Mouse (Mus musculus) hindbrain, embryonic 16.5 days (tissue): ENCODE results near the gene Tom1l2. TPM values are rescaled to one million over a fixed set of nuclear protein-coding genes. Genes with fewer than 3 reads are reported as not detected.

Experiments
- ATAC-seq: fragments of 200-750 bp; cut with Nextera tagmentation; 2 replicates; pipeline ENCODE4 v1.8.0; 2017; ENCODE audit warnings: moderate TSS enrichment, moderate library complexity
- H3K27ac ChIP-seq: fragments of 300-500 bp; sonication (generic); 2 replicates; pipeline ENCODE4 v1.5.1; 2014; ENCODE audit warnings: low read depth, mild to moderate bottlenecking, control low read depth, low read length, moderate library complexity
- H3K27me3 ChIP-seq: fragments of 300-500 bp; sonication (generic); replicated peaks from 2 replicates; pipeline ENCODE4 v1.6.1; 2014; ENCODE audit warnings: low read length; ENCODE audit not compliant: control insufficient read depth, insufficient read depth
- H3K36me3 ChIP-seq: fragments of 300-500 bp; sonication (generic); 2 replicates; pipeline ENCODE4 v1.6.1; 2014; ENCODE audit warnings: mild to moderate bottlenecking, low read length, moderate library complexity, mixed read lengths; ENCODE audit not compliant: control insufficient read depth, insufficient read depth
- H3K4me1 ChIP-seq: fragments of 300-500 bp; sonication (generic); 2 replicates; pipeline ENCODE4 v1.6.1; 2014; ENCODE audit warnings: low read depth, low read length; ENCODE audit not compliant: control insufficient read depth, insufficient read depth
- H3K4me2 ChIP-seq: fragments of 300-500 bp; sonication (generic); 2 replicates; pipeline ENCODE4 v1.6.1; 2014; ENCODE audit warnings: mild to moderate bottlenecking, low read length, control low read depth, moderate library complexity
- H3K4me3 ChIP-seq: fragments of 300-500 bp; sonication (generic); 2 replicates; pipeline ENCODE4 v1.5.1; 2014; ENCODE audit warnings: mild to moderate bottlenecking, low read length, control low read depth, moderate library complexity
- H3K9ac ChIP-seq: fragments of 300-500 bp; sonication (generic); 2 replicates; pipeline ENCODE4 v1.6.1; 2014; ENCODE audit warnings: low read depth, mild to moderate bottlenecking, control low read depth, low read length, moderate library complexity
- H3K9me3 ChIP-seq: fragments of 300-500 bp; sonication (generic); 2 replicates; pipeline ENCODE4 v1.6.1; 2014; ENCODE audit warnings: mild to moderate bottlenecking, low read length, moderate library complexity; ENCODE audit not compliant: control insufficient read depth
- WGBS: fragments of 180-500 bp; shearing (Covaris S2); extraction: QIAGEN DNeasy Blood & Tissue Kit; methylation state at CpG from one replicate; pipeline ENCODE4 v1.1.7; 2014; 5-methylcytosine and 5-hydroxymethylcytosine counted together
- polyA plus RNA-seq: library from polyadenylated mRNA; unstranded; fragments of >200 nt; fragmentation: Nextera tagmentation; extraction: Ambion mirVana; gene quantifications from 2 replicates; pipeline ENCODE4 v1.2.1, GENCODE M21; 2015

Tom1l2 gene
- 69.2 and 79.3 TPM in 2 replicates for polyA plus RNA-seq

DNA sequence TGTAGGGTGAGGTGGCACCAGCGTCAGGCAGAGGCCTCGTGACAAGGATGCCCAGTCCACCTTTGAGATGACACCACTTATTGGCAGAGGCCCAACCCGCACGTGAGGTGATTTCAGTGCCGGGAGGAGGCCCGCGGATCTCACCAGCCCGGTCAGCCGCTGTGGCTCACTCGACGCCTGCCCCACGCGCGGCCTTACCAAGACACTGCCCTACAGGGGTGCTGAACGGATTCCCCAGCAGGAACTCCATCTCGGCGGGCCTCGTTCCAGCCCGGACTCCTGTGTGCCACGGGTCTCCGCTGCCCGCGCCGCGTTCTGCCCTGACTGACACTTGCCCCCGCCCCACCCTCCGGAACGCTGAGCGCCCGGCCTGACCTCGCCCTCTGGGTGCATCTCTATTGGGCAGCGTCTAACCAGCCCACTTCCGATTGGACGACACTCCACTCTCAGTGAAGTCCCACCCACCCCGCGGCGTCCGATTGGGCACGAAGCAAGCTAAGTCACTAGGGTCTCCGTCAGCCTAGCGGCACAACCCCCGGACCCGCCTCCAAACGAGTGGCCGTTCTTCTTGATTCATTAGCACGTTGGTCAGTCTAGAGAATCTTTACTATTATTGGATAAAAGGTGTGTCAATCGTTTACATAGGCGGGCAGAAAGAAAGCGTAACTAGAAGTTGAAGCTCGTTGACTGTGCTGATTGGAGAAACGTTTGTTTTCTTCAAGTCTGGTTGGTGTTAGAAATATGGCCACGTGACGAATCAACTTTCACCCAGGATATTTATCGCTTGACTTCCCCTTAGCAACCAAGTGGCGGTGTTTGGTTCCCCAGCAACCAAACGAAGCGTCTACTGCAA is at the start of gene Tom1l2, which contains the start of gene Drc3:
Tom1l2 (minus strand) TSS at position 347 of the 853 bp plus-strand sequence.
Drc3 (plus strand) TSS at position 771 of the 853 bp plus-strand sequence.
- H3K9ac ChIP-seq = peak within 1 kb of the TSS; percentile 68
- H3K9me3 ChIP-seq = no peaks in the 10 kb centered on the region
- no peaks in the 10 kb centered on the region for H3K27me3 ChIP-seq
- no peaks in the 10 kb centered on the region for H3K36me3 ChIP-seq
- H3K4me1 ChIP-seq = peaks cover 13% of the 10 kb centered on the region
- WGBS = under 1% methylated on average over 57 of the region's 57 CpGs
- peak within 1 kb of the TSS; percentile 78 for H3K27ac ChIP-seq
- peak within 1 kb of the TSS; percentile 97 for H3K4me2 ChIP-seq
- peak within 1 kb of the TSS; percentile 55 for H3K4me3 ChIP-seq
- ATAC-seq = peak; percentile 100

DNA sequence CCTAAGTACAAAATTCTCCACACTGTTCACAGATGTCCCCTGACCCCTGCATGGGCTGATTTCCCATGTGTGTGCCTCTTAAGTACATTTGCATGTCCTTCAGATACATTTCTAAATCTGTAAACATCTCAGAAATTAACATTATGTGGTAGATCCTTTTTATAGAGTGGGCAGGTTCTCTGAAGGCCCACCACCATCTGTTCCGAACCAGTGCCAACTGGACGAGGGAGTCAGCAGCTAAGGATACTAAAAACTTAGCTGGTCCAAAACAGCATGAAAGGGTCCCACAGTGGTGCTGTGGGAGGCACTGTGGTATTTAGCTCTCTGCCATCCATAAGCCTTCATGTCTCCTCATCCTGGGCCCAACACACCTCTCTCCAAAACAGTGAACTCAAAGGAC is 44.5 kb upstream of the Tom1l2 start:
- no peak overlapping the region; the same call in 1 of the 2 replicates for H3K27ac ChIP-seq
- ATAC-seq = no peak
- no peak overlapping the region for H3K4me2 ChIP-seq
- H3K4me1 ChIP-seq = 0 out of 2 replicates have a peak, but pooled peaks cover 3% of the 10 kb centered on the region
- no peak overlapping the region for H3K9ac ChIP-seq
- 86% methylated on average over 2 of the region's 2 CpGs for WGBS
- no peaks in the 10 kb centered on the region for H3K27me3 ChIP-seq
- H3K36me3 ChIP-seq = peaks cover 8% of the 10 kb centered on the region
- H3K9me3 ChIP-seq = no peaks in the 10 kb centered on the region
- no peak overlapping the region for H3K4me3 ChIP-seq

- Histone ChIP-seq H3K9ac (no peak overlapping the region), H3K4me3 (no peak overlapping the region), H3K4me1 (0 out of 2 replicates have a peak, but pooled peaks cover 3% of the 10 kb centered on the region), H3K27ac (no peak overlapping the region), H3K27me3 (no peaks in the 10 kb centered on the region), H3K4me2 (no peak overlapping the region), H3K36me3 (peaks cover 8% of the 10 kb centered on the region), H3K9me3 (no peaks in the 10 kb centered on the region)
- peak; percentile 50; the same call in 1 of the 2 replicates for ATAC-seq
- WGBS = 57% methylated on average over 6 of the region's 6 CpGs
These were observed 43.8 kb upstream of the Tom1l2 start for GRCm38 (mm10) chr11:60396546-60396945.

DNA sequence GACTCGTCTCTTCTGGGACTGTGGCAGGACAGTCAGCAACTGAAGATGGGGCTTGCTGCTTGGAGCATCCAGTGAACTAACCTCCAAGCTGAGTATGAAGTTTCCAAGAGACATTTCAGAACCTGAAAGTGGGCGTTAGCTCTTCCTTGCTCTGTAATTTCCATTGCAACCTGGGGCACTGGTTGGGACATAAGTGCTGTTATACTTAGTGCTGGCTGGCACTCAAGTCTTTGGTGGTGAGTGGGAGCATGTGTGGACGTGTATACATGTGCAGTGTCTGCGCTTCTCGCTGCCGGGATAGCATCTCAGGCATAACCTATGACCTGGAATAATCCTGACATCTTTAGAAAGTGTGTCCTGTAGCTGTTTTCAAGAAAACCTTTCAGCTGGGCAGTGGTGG is 38.6 kb upstream of the Tom1l2 start:
- Histone ChIP-seq H3K9ac (no peak overlapping the region), H3K27me3 (no peaks in the 10 kb centered on the region), H3K9me3 (no peaks in the 10 kb centered on the region), H3K4me1 (no peaks in the 10 kb centered on the region), H3K4me2 (no peak overlapping the region), H3K36me3 (no peaks in the 10 kb centered on the region), H3K4me3 (no peak overlapping the region), H3K27ac (no peak overlapping the region)
- WGBS = 84% methylated on average over 6 of the region's 6 CpGs
- ATAC-seq = no peak

DNA sequence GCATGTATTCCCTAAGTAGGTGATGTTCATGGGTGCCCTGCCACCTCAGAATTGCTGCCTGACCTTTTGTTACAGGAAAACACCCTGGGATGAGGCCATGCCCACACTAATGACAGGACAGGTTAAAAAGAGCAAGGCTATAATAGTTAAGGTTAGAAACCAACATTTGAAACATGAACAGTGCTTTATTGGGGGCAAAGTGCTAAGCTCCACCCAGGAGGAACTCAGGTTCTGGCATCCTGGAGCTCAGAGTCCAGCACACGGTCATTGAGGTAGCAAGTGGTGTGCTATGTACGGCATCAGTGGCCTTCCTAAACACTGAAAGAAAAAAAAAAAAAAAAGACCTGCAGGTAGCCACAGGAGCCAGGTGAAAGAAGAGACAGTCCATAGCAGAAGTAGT is 35.2 kb upstream of the Tom1l2 start:
- no peak for ATAC-seq
- Histone ChIP-seq H3K36me3 (no peaks in the 10 kb centered on the region), H3K4me2 (no peak overlapping the region), H3K27ac (no peak overlapping the region), H3K9ac (no peak overlapping the region), H3K9me3 (no peaks in the 10 kb centered on the region), H3K4me1 (peaks cover 18% of the 10 kb centered on the region), H3K4me3 (no peak overlapping the region), H3K27me3 (no peaks in the 10 kb centered on the region)
- WGBS = 94% methylated on average over 2 of the region's 2 CpGs

DNA sequence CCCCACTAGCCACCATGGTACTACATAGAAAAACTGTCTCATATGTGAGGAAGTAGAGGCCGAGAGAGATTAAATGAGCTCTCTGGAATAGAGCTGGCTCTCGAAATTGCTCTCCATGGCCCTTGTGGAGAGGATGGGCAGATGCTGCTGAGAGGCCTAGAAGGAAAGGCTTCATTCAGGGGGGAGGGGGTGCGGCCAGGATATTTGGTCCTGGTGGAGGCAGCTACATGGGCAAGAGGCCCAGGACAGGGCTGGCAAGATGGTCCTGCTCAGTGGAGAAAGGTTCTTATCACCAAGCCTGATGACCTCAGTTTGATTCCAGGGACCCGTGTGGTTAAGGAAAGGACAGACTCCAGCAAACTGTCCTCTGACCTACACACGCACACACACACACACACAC is 33.2 kb upstream of the Tom1l2 start:
- no peaks in the 10 kb centered on the region for H3K36me3 ChIP-seq
- H3K4me1 ChIP-seq = peaks cover 18% of the 10 kb centered on the region
- WGBS = 69% methylated on average over 5 of the region's 5 CpGs
- H3K4me3 ChIP-seq = no peak overlapping the region
- H3K27me3 ChIP-seq = no peaks in the 10 kb centered on the region
- no peak for ATAC-seq
- no peak overlapping the region for H3K9ac ChIP-seq
- H3K27ac ChIP-seq = peak overlapping the region; percentile 92
- no peak overlapping the region for H3K4me2 ChIP-seq
- no peaks in the 10 kb centered on the region for H3K9me3 ChIP-seq

- Histone ChIP-seq H3K27me3 (no peaks in the 10 kb centered on the region), H3K36me3 (no peaks in the 10 kb centered on the region), H3K4me3 (peak overlapping the region; percentile 21; the same call in 1 of the 2 replicates), H3K9me3 (no peaks in the 10 kb centered on the region), H3K4me2 (peak overlapping the region; percentile 54), H3K9ac (peak overlapping the region; percentile 56), H3K27ac (peak overlapping the region; percentile 92), H3K4me1 (peaks cover 18% of the 10 kb centered on the region)
- 1% methylated on average over 16 of the region's 16 CpGs for whole genome bisulfite sequencing
- peak; percentile 90 for ATAC-seq
These were observed 32.2 kb upstream of the Tom1l2 start for GRCm38 (mm10) chr11:60384762-60385421.

DNA sequence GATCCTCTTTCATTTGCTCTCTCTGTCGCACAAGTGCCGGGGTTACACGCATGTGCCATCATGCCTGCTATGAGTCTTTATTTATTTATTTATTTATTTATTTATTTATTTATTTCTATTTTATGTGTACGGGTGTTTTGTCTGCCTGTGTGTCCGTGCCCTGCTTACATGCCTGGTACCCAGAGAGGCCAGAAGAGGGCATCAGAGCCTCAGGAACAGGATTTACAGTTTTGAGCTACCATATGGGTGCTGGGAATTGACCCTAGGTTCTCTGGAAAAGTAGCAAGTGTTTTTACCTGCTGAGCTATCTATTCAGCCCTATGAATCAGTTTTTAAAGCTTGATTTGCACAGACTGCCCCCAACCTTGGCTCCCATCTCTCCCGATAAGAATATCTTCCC is 30.8 kb upstream of the Tom1l2 start:
- H3K4me1 ChIP-seq = peaks cover 18% of the 10 kb centered on the region
- H3K36me3 ChIP-seq = no peaks in the 10 kb centered on the region
- no peak overlapping the region for H3K4me3 ChIP-seq
- H3K9ac ChIP-seq = no peak overlapping the region
- no peak overlapping the region for H3K4me2 ChIP-seq
- no peaks in the 10 kb centered on the region for H3K9me3 ChIP-seq
- no peak for ATAC-seq
- H3K27me3 ChIP-seq = no peaks in the 10 kb centered on the region
- no peak overlapping the region for H3K27ac ChIP-seq
- WGBS = 91% methylated on average over 6 of the region's 6 CpGs

DNA sequence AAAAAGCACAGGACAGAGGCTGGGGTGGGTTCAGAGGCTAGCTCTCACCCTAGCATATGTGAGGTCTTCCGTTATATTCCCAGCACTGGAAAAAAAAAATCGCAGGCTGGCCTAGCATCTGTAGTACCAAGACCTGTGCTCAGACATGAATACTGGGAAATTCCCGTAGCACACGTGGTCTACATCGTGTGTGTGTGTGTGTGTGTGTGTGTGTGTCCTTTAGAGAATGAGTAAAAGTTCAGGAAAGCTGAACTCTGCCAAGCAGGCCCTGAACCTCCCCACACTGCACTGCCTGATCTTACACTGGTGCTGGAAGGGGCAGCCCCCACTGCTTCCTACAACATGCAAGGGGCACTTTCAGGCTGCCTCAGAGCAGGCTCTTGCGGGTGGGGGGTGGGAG is 21.8 kb upstream of the Tom1l2 start:
- Histone ChIP-seq H3K9ac (no peak overlapping the region), H3K4me1 (no peaks in the 10 kb centered on the region), H3K4me2 (no peak overlapping the region), H3K27me3 (no peaks in the 10 kb centered on the region), H3K4me3 (no peak overlapping the region), H3K9me3 (no peaks in the 10 kb centered on the region), H3K27ac (no peak overlapping the region), H3K36me3 (no peaks in the 10 kb centered on the region)
- WGBS = 84% methylated on average over 6 of the region's 6 CpGs
- ATAC-seq = no peak
